Mouse (Mus musculus) kidney, embryonic 14.5 days (tissue): Measurements from ENCODE around the gene Egln1. TPM values are rescaled to one million over a fixed set of nuclear protein-coding genes. Genes with fewer than 3 reads are reported as not detected.

ENCODE experiments used
- ATAC-seq: fragments of 200-750 bp; cut with Nextera tagmentation; 2 replicates; pipeline ENCODE4 v1.8.0; 2017; ENCODE audit warnings: moderate number of reproducible peaks, mild to moderate bottlenecking, moderate TSS enrichment, moderate library complexity; ENCODE audit not compliant: low FRiP score, low TSS enrichment
- H3K27ac ChIP-seq: fragments of 300-500 bp; sonication (generic); 2 replicates; pipeline ENCODE4 v1.5.1; 2014; ENCODE audit warnings: low read depth, mild to moderate bottlenecking, low read length, moderate library complexity, mixed read lengths
- H3K27me3 ChIP-seq: fragments of 300-500 bp; sonication (generic); 2 replicates; pipeline ENCODE4 v1.6.1; 2014; ENCODE audit warnings: mild to moderate bottlenecking, low read length; ENCODE audit not compliant: control insufficient read depth, insufficient read depth
- H3K36me3 ChIP-seq: fragments of 300-500 bp; sonication (generic); 2 replicates; pipeline ENCODE4 v1.6.1; 2014; ENCODE audit warnings: low read length, mixed read lengths; ENCODE audit not compliant: control insufficient read depth, insufficient read depth
- H3K4me1 ChIP-seq: fragments of 300-500 bp; sonication (generic); 2 replicates; pipeline ENCODE4 v1.6.1; 2014; ENCODE audit warnings: low read length, mixed read lengths; ENCODE audit not compliant: control insufficient read depth, insufficient read depth
- H3K4me2 ChIP-seq: fragments of 300-500 bp; sonication (generic); replicated peaks from 2 replicates; pipeline ENCODE4 v1.6.1; 2014; ENCODE audit warnings: low read depth, mild to moderate bottlenecking, low read length
- H3K4me3 ChIP-seq: fragments of 300-500 bp; sonication (generic); 2 replicates; pipeline ENCODE4 v1.5.1; 2014; ENCODE audit warnings: mild to moderate bottlenecking, low read length
- H3K9ac ChIP-seq: fragments of 300-500 bp; sonication (generic); 2 replicates; pipeline ENCODE4 v1.6.1; 2014; ENCODE audit warnings: low read depth, mild to moderate bottlenecking, low read length, moderate library complexity
- H3K9me3 ChIP-seq: fragments of 300-500 bp; sonication (generic); 2 replicates; pipeline ENCODE4 v1.6.1; 2016; ENCODE audit warnings: low read length; ENCODE audit not compliant: control insufficient read depth
- WGBS: fragments of 180-500 bp; shearing (Covaris S2); extraction: QIAGEN DNeasy Blood & Tissue Kit; methylation state at CpG from one replicate; pipeline ENCODE4 v1.1.7; 2014; 5-methylcytosine and 5-hydroxymethylcytosine counted together
- polyA plus RNA-seq: library from polyadenylated mRNA; unstranded; fragments of >200 nt; fragmentation: Nextera tagmentation; extraction: Ambion mirVana; gene quantifications from 2 replicates; pipeline ENCODE4 v1.2.1, GENCODE M21; 2014

Gene Egln1
- polyA plus RNA-seq, 1 experiment from 2014 or later, result 15.8 TPM

DNA sequence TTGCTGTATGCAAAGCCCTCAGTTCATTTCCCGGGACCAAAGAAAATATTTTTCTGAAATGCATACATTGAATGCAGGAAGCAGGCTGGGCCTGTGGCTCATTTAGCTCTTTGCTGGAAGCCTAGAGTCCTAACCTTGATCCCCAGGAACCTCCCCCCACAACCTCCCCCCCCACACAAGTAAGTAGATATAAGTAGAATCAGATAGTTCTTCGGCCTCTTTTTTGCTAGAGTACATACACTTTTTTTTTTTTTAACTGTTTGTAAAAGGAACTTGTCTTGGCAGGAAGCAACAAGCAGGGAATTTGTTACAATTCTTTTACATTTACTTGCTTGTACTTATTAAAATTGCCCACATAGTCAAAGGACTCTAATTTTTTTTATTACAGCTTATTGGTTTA lies 1.7 kb upstream of the Egln1 start:
- H3K4me1 ChIP-seq, result peaks cover 24% of the 10 kb centered on the region
- no peak overlapping the region for H3K27ac ChIP-seq
- 74% methylated on average over 2 of the region's 2 CpGs for WGBS
- no peaks in the 10 kb centered on the region for H3K36me3 ChIP-seq
- peak overlapping the region; percentile 71; the same call in 1 of the 2 replicates for H3K4me2 ChIP-seq
- H3K27me3 ChIP-seq, result no peaks in the 10 kb centered on the region
- 0 out of 2 replicates have a peak overlapping the region, but pooled peaks have one; percentile 1 for H3K9ac ChIP-seq
- no peak for ATAC-seq
- no peaks in the 10 kb centered on the region for H3K9me3 ChIP-seq
- peak overlapping the region; percentile 92; the same call in 1 of the 2 replicates for H3K4me3 ChIP-seq

DNA sequence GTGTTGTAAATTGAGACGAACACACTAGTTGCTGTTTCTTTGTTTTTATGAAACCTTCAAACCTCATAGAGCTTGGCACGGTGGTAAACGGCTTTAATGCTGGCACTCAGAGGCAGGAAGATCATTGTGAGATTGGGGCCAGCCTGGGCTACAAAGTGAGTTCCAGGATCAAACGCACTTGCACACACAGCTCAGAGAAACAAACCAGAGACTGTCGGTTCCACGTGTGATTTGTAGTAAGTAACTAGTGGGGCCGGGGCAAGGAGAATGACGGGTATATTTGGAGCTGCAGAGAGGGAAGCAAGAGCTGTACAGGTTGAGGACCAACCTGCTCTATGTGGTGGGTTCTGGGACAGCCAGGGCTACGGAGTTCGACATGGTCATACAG lies 939 bp upstream of the Egln1 start:
- Histone ChIP-seq H3K4me1 (peaks cover 27% of the 10 kb centered on the region), H3K27me3 (no peaks in the 10 kb centered on the region), H3K9ac (peak overlapping the region; percentile 92), H3K4me2 (peak overlapping the region; percentile 71), H3K27ac (peak overlapping the region; percentile 96; the same call in 1 of the 2 replicates), H3K4me3 (peak overlapping the region; percentile 92), H3K9me3 (no peaks in the 10 kb centered on the region), H3K36me3 (no peaks in the 10 kb centered on the region)
- no peak for ATAC-seq
- WGBS, result 27% methylated on average over 10 of the region's 10 CpGs

DNA sequence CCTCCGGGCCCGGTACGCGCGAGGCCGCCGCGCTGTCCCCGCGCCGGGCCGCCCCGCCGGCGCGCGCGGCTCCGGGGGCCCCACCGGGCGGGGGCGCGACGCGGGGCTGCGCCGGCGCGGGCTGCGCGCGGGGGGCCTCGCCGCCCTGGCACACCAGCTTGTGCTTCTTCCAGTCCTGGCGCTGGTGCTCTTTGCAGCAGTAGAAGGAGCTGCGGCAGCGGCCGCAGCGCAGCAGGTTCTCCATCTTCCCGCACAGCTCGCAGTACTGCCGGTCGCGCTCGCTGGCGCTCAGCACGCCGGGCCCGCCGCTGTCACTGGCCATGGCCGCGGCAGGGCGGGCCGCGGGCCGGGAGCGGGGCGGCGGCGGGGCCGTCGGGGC lies 402 bp downstream of the Egln1 start:
- Histone ChIP-seq H3K9ac (peak overlapping the region; percentile 92), H3K27ac (peak overlapping the region; percentile 91), H3K27me3 (no peaks in the 10 kb centered on the region), H3K9me3 (no peaks in the 10 kb centered on the region), H3K4me2 (peak overlapping the region; percentile 71), H3K4me3 (peak overlapping the region; percentile 92), H3K36me3 (no peaks in the 10 kb centered on the region), H3K4me1 (peaks cover 27% of the 10 kb centered on the region)
- WGBS, result 0% methylated on average over 21 of the region's 62 CpGs
- ATAC-seq, result no peak; the same call in 1 of the 2 replicates

GRCm38 (mm10) chr8:124947865-124948732 lies 1.0 kb downstream of the Egln1 start:
- no peaks in the 10 kb centered on the region for H3K9me3 ChIP-seq
- H3K9ac ChIP-seq, result peak overlapping the region; percentile 92
- H3K36me3 ChIP-seq, result no peaks in the 10 kb centered on the region
- peak; percentile 34 for ATAC-seq
- peak overlapping the region; percentile 74 for H3K27ac ChIP-seq
- H3K4me1 ChIP-seq, result peaks cover 27% of the 10 kb centered on the region
- H3K4me2 ChIP-seq, result peak overlapping the region; percentile 71
- H3K27me3 ChIP-seq, result no peaks in the 10 kb centered on the region
- peak overlapping the region; percentile 92 for H3K4me3 ChIP-seq
- under 1% methylated on average over 66 of the region's 67 CpGs for WGBS

DNA sequence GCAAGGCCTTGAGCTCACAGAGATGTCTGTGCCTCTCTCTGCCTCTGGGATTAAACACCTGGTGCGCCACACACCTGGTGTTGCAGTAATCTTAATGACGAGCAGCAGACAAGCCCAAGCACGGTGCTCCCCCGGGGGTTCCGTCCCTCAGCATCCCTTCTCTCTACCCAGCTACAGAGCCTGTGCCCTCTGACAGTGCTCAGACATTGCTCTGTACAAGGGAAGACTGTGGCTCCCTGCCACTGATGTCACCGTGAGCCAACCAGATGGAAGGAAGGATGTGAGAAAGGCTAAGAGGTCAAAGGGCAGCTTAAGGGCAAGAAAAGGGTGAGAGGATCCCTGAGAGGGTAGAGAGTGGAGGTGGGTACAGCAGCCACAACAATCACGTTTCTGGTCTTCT lies 4.7 kb downstream of the Egln1 start:
- whole genome bisulfite sequencing, result 66% methylated on average over 7 of the region's 7 CpGs
- H3K4me3 ChIP-seq, result no peak overlapping the region
- peaks cover 9% of the 10 kb centered on the region; the same call in 1 of the 2 replicates for H3K36me3 ChIP-seq
- H3K27ac ChIP-seq, result no peak overlapping the region
- H3K4me2 ChIP-seq, result no peak overlapping the region
- H3K4me1 ChIP-seq, result peaks cover 16% of the 10 kb centered on the region; the same call in 1 of the 2 replicates
- H3K9me3 ChIP-seq, result no peaks in the 10 kb centered on the region
- no peak overlapping the region for H3K9ac ChIP-seq
- no peak for ATAC-seq
- H3K27me3 ChIP-seq, result no peaks in the 10 kb centered on the region

DNA sequence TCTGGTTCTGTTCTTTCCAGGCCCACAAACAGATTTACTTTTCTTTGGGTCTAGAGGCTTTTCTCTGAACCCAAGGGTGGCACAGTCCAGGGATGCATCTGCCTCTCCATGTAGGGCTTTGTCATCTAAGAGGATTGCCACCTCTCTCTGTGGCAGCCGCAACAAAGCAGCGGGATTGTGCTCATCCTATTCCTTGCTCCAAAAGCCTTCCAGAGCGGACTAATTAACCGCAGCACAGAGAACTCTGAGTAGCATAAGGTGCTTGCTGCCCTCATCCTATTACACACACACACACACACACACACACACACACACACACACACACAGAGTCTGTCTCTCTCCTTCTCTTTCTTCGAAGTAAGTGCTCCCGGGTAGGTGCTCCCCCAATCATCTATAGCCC lies 5.3 kb downstream of the Egln1 start:
- H3K4me2 ChIP-seq, result no peak overlapping the region
- ATAC-seq, result no peak
- peaks cover 16% of the 10 kb centered on the region; the same call in 1 of the 2 replicates for H3K4me1 ChIP-seq
- no peak overlapping the region for H3K9ac ChIP-seq
- no peak overlapping the region for H3K27ac ChIP-seq
- H3K4me3 ChIP-seq, result no peak overlapping the region
- H3K9me3 ChIP-seq, result no peaks in the 10 kb centered on the region
- no peaks in the 10 kb centered on the region for H3K27me3 ChIP-seq
- peaks cover 13% of the 10 kb centered on the region; the same call in 1 of the 2 replicates for H3K36me3 ChIP-seq
- WGBS, result 88% methylated on average over 6 of the region's 6 CpGs

DNA sequence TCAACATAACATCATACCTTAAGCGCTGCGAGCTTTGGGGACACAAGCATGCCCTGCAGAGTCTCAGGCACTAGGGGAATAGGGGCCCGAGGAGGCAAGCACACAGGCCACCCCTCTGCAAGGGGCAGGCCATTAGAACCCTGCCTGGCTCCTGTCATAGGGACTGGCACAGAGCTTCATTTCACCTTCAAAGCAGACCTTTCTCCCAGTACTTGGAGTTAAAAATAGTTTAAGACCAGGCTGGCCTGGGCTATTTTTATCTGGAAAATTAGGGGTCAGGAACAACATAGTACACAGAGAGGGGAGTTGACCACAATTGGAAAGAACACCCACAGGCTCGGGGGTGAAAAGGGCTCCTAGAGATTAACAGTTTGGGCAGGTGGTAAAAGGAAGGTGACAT lies 11.8 kb downstream of the Egln1 start:
- Histone ChIP-seq H3K4me1 (no peaks in the 10 kb centered on the region), H3K4me3 (no peak overlapping the region), H3K27ac (no peak overlapping the region), H3K36me3 (peaks cover 13% of the 10 kb centered on the region; the same call in 1 of the 2 replicates), H3K27me3 (no peaks in the 10 kb centered on the region), H3K4me2 (no peak overlapping the region), H3K9ac (no peak overlapping the region), H3K9me3 (no peaks in the 10 kb centered on the region)
- no peak for ATAC-seq
- 97% methylated on average over 4 of the region's 4 CpGs for WGBS

DNA sequence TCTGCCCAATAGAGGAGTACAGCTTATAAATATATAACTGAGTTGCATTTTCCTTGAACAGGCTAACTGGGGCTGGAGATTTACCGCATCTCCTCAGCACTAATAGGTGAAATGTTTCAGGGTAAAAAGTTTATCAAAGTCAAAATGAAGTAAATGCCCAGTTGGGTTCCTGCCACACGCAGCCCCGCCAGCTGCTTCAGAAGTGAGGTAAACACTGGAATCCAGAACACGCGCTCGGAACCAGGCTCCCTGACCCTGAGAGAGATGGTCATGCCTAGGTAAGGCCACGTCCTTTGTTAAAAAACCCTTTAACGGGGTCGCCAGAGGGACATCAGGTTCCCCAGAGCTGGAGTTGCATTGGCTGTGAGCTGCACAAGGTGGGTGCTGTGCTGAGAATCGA lies 12.4 kb downstream of the Egln1 start:
- no peaks in the 10 kb centered on the region for H3K27me3 ChIP-seq
- H3K9ac ChIP-seq, result no peak overlapping the region
- ATAC-seq, result no peak
- H3K4me3 ChIP-seq, result no peak overlapping the region
- H3K36me3 ChIP-seq, result peaks cover 12% of the 10 kb centered on the region; the same call in 1 of the 2 replicates
- H3K4me1 ChIP-seq, result no peaks in the 10 kb centered on the region
- 94% methylated on average over 10 of the region's 10 CpGs for WGBS
- no peak overlapping the region for H3K27ac ChIP-seq
- H3K4me2 ChIP-seq, result no peak overlapping the region
- H3K9me3 ChIP-seq, result no peaks in the 10 kb centered on the region

- WGBS, result 74% methylated on average over 5 of the region's 5 CpGs
Observed at GRCm38 (mm10) chr8:124935116-124935515, 14.0 kb downstream of the Egln1 start.

More at GRCm38 (mm10) chr8:124935116-124935515, 14.0 kb downstream of the Egln1 start:
- no peak for ATAC-seq
- Histone ChIP-seq H3K4me2 (no peak overlapping the region), H3K4me1 (no peaks in the 10 kb centered on the region), H3K36me3 (peaks cover 4% of the 10 kb centered on the region; the same call in 1 of the 2 replicates), H3K9me3 (no peaks in the 10 kb centered on the region), H3K27me3 (no peaks in the 10 kb centered on the region), H3K4me3 (no peak overlapping the region), H3K27ac (no peak overlapping the region), H3K9ac (no peak overlapping the region)
